Mouse (Mus musculus): ENCODE data around the gene Ly6g. TPM values are rescaled to one million over a fixed set of nuclear protein-coding genes. Genes with fewer than 3 reads are reported as not detected.
"Not testable (repeated sequence)": the region's sequence is repeated elsewhere in the genome, so short reads cannot be mapped to it uniquely, and the experiment has no call there.

The Ly6g gene
- not detected in 2 replicates for polyA plus RNA-seq (2011; ENCODE audit: insufficient read length, low read depth, missing spikeins)

GRCm38 (mm10) chr15:75154940-75155339 is at the start of gene Ly6g:
Gene Ly6g, plus strand, starts transcription at chr15:75155240.
- H3K4me1 ChIP-seq (ENCODE audit: control insufficient read depth, insufficient read depth, low read length): peaks cover 4% of the 10 kb centered on the region
- H3K27ac ChIP-seq (ENCODE audit: insufficient read depth, low read length): no peak within 1 kb of the TSS
- TF ChIP-seq CTCF (IDR thresholded peaks at IDR 0.05; ENCODE audit: borderline replicate concordance, insufficient read depth, low read length) (no peak), POLR2A (IDR thresholded peaks at IDR 0.05; ENCODE audit: low read depth, low read length) (no peak)
- H3K4me3 ChIP-seq (ENCODE audit: insufficient read depth, low read length): no peak within 1 kb of the TSS

- H3K4me1 ChIP-seq (ENCODE audit: control insufficient read depth, insufficient read depth, low read length); H3K4me3 ChIP-seq (ENCODE audit: insufficient read depth, low read length); H3K27ac ChIP-seq (ENCODE audit: insufficient read depth, low read length): not testable (repeated sequence)
Observed at GRCm38 (mm10) chr15:75110424-75110823, 44.6 kb upstream of the Ly6g start.

- H3K4me3 ChIP-seq (ENCODE audit: insufficient read depth, low read length); H3K4me1 ChIP-seq (ENCODE audit: control insufficient read depth, insufficient read depth, low read length); H3K27ac ChIP-seq (ENCODE audit: insufficient read depth, low read length): not testable (repeated sequence)
Observed at GRCm38 (mm10) chr15:75111861-75112630, 43.0 kb upstream of the Ly6g start, which contains the start of gene Ly6c2. Gene Ly6c2, minus strand, starts transcription at chr15:75111970.

GRCm38 (mm10) chr15:75116525-75116924 is 38.5 kb upstream of the Ly6g start:
- H3K27ac ChIP-seq (ENCODE audit: insufficient read depth, low read length): no peak overlapping the region
- TF ChIP-seq CTCF (IDR thresholded peaks at IDR 0.05; ENCODE audit: borderline replicate concordance, insufficient read depth, low read length) (no peak), POLR2A (IDR thresholded peaks at IDR 0.05; ENCODE audit: low read depth, low read length) (no peak)

GRCm38 (mm10) chr15:75117481-75117880 is 37.6 kb upstream of the Ly6g start:
- H3K4me1 ChIP-seq (ENCODE audit: control insufficient read depth, insufficient read depth, low read length); H3K27ac ChIP-seq (ENCODE audit: insufficient read depth, low read length); H3K4me3 ChIP-seq (ENCODE audit: insufficient read depth, low read length): not testable (repeated sequence)

More at GRCm38 (mm10) chr15:75116525-75116924, 38.5 kb upstream of the Ly6g start:
- Histone ChIP-seq H3K4me3 (ENCODE audit: insufficient read depth, low read length) (no peak overlapping the region), H3K4me1 (ENCODE audit: control insufficient read depth, insufficient read depth, low read length) (no peaks in the 10 kb centered on the region)

GRCm38 (mm10) chr15:75118742-75119141 is 36.3 kb upstream of the Ly6g start:
- peak; percentile 10; the same call in 1 of the 2 replicates for TF ChIP-seq CTCF (IDR thresholded peaks at IDR 0.05; ENCODE audit: borderline replicate concordance, insufficient read depth, low read length)
- H3K4me1 ChIP-seq (ENCODE audit: control insufficient read depth, insufficient read depth, low read length); H3K4me3 ChIP-seq (ENCODE audit: insufficient read depth, low read length); H3K27ac ChIP-seq (ENCODE audit: insufficient read depth, low read length): not testable (repeated sequence)

GRCm38 (mm10) chr15:75120066-75120465 is 35.0 kb upstream of the Ly6g start:
- no peaks in the 10 kb centered on the region for H3K4me1 ChIP-seq (ENCODE audit: control insufficient read depth, insufficient read depth, low read length)
- H3K4me3 ChIP-seq (ENCODE audit: insufficient read depth, low read length): no peak overlapping the region
- TF ChIP-seq CTCF (IDR thresholded peaks at IDR 0.05; ENCODE audit: borderline replicate concordance, insufficient read depth, low read length) (peak; percentile 82), POLR2A (IDR thresholded peaks at IDR 0.05; ENCODE audit: low read depth, low read length) (no peak)
- H3K27ac ChIP-seq (ENCODE audit: insufficient read depth, low read length): no peak overlapping the region

GRCm38 (mm10) chr15:75132346-75132745 is 22.7 kb upstream of the Ly6g start:
- H3K4me3 ChIP-seq (ENCODE audit: insufficient read depth, low read length); H3K4me1 ChIP-seq (ENCODE audit: control insufficient read depth, insufficient read depth, low read length); H3K27ac ChIP-seq (ENCODE audit: insufficient read depth, low read length): not testable (repeated sequence)

GRCm38 (mm10) chr15:75135090-75135783 is 19.8 kb upstream of the Ly6g start:
- not testable (repeated sequence) for H3K27ac ChIP-seq (ENCODE audit: insufficient read depth, low read length); H3K4me3 ChIP-seq (ENCODE audit: insufficient read depth, low read length); H3K4me1 ChIP-seq (ENCODE audit: control insufficient read depth, insufficient read depth, low read length)

- not testable (repeated sequence) for H3K4me1 ChIP-seq (ENCODE audit: control insufficient read depth, insufficient read depth, low read length); H3K27ac ChIP-seq (ENCODE audit: insufficient read depth, low read length)
Observed at GRCm38 (mm10) chr15:75137739-75138138, 17.3 kb upstream of the Ly6g start.

GRCm38 (mm10) chr15:75141812-75142360 is 13.2 kb upstream of the Ly6g start:
- H3K4me1 ChIP-seq (ENCODE audit: control insufficient read depth, insufficient read depth, low read length); H3K27ac ChIP-seq (ENCODE audit: insufficient read depth, low read length); H3K4me3 ChIP-seq (ENCODE audit: insufficient read depth, low read length): not testable (repeated sequence)

More at GRCm38 (mm10) chr15:75137739-75138138, 17.3 kb upstream of the Ly6g start:
- H3K4me3 ChIP-seq (ENCODE audit: insufficient read depth, low read length): not testable (repeated sequence)
